Mouse (Mus musculus) heart, postnatal 25 days (tissue): ENCODE data around the gene Grip1. TPM values are rescaled to one million over a fixed set of nuclear protein-coding genes. Genes with fewer than 3 reads are reported as not detected.

ENCODE experiments used
- DNase-seq: peaks from one replicate; pipeline ENCODE4 v3.0.0; 2022; ENCODE audit warnings: low spot score
- intact Hi-C: fragments of 180-260 bp; cut with DNase I; formaldehyde crosslinking; loops from one replicate; pipeline ENCODE4 v1.15.1; 2025
- total RNA-seq, 2 experiments: library from RNA; stranded (reverse); gene quantifications; 2 replicates each; pipeline ENCODE4 v1.2.3; 2021

Gene Grip1
- total RNA-seq, 2 experiments from 2014 or later = 0.61 to 0.62 TPM

DNA sequence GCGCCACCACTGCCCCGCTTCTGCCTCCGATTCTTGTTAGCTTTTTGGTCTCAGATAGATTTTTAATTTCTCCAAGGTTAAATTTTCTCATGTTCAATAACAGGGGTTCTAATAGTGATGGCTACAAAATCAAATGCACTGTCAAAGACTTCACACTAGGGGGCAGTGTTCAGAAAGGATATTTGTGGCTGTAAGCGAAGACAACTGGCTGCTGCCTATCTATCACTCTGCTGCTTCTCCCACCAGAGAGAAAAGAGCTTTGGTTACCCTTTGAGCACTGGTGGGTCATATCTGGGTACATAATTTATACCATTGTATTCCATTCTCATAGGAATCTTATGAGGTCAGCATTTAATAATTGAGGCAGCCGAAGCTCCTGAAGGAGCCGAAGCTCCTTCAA lies 431.9 kb downstream of the Grip1 start:
- no peak for DNase-seq
- intact Hi-C loops = loop anchor here (5.0 kb wide), 1 partner anchor 242 kb away; no protein-coding TSS in a partner anchor

DNA sequence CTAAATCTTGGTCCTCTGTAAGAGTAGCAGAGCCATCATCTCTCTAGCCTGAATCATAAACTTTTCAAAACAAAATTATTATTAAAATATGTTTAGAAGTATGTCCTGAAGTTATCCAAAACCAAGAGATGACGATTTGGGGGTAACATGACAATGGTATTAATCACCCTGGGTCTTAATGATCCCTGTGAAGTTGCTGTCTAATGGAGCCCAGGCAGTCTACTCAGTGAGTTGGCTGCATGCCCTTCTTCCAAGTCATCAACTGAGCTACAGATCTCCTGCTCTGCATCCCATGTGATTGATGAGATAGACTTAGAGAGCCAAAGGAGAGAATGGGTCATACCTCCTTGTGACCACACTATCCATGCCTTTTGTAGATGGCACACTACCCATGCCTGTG lies 433.1 kb downstream of the Grip1 start:
- DNase-seq = no peak
- intact Hi-C loops = loop anchor here (5.0 kb wide), 1 partner anchor 241 kb away; no protein-coding TSS in a partner anchor

- no peak for DNase-seq
- intact Hi-C loops = no loop called here
These were observed 449.1 kb downstream of the Grip1 start for GRCm38 (mm10) chr10:119902754-119903153.

- DNase-seq = no peak
- intact Hi-C loops = no loop called here
These were observed 453.2 kb downstream of the Grip1 start for GRCm38 (mm10) chr10:119906869-119907268.

GRCm38 (mm10) chr10:119917995-119918394 lies 464.4 kb downstream of the Grip1 start:
- intact Hi-C loops = no loop called here
- DNase-seq = no peak

GRCm38 (mm10) chr10:119927963-119928362 lies 474.3 kb downstream of the Grip1 start:
- DNase-seq = no peak
- intact Hi-C loops = no loop called here

GRCm38 (mm10) chr10:119928921-119929320 lies 475.3 kb downstream of the Grip1 start:
- no peak for DNase-seq
- intact Hi-C loops = no loop called here

DNA sequence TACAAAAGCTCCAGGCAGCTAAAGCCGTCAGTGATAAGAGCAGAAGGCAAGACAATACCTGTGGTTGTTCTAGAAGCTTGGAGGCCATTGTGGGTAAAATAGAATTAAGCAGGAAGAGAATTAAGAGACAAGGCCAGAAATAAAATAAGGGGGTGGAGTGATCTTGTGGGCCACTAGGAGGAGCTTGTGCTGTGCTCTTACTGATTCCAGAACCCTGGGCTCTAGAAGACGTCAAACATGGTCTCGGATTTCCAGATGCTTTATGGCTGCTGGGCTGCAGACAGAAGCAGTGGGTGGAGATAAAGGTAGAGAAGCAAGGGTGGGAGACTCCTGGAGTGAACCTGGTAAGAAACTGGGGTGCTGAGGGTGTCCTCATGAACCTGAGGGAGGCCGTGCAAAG lies 479.2 kb downstream of the Grip1 start:
- intact Hi-C loops = no loop called here
- DNase-seq = no peak

DNA sequence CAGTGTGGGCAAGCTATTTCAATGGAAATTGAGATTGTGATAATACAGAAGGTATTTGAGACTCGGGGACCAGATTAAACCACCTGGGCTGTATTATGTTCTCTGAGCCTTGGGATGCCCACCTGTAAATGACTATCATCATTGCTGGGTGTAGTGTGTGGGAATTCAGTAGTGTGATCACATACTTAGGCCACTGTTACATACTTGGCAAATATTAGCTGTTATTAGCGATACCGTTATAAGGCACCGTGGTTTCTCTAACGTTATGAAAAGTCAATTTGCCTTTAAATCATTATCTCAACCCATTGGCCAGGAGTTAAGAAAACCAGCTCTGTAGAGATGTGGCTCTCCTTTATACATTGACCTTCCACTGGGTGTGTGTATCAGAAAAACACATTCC lies 479.7 kb downstream of the Grip1 start:
- intact Hi-C loops = no loop called here
- DNase-seq = no peak

- DNase-seq = no peak
- intact Hi-C loops = no loop called here
These were observed 481.6 kb downstream of the Grip1 start for GRCm38 (mm10) chr10:119935231-119935630.

- intact Hi-C loops = no loop called here
- no peak for DNase-seq
These were observed 483.9 kb downstream of the Grip1 start for GRCm38 (mm10) chr10:119937481-119937880.

GRCm38 (mm10) chr10:119943906-119944305 lies 490.3 kb downstream of the Grip1 start:
- intact Hi-C loops = no loop called here
- no peak for DNase-seq

GRCm38 (mm10) chr10:119951460-119951859 lies 497.8 kb downstream of the Grip1 start:
- intact Hi-C loops = no loop called here
- DNase-seq = no peak

DNA sequence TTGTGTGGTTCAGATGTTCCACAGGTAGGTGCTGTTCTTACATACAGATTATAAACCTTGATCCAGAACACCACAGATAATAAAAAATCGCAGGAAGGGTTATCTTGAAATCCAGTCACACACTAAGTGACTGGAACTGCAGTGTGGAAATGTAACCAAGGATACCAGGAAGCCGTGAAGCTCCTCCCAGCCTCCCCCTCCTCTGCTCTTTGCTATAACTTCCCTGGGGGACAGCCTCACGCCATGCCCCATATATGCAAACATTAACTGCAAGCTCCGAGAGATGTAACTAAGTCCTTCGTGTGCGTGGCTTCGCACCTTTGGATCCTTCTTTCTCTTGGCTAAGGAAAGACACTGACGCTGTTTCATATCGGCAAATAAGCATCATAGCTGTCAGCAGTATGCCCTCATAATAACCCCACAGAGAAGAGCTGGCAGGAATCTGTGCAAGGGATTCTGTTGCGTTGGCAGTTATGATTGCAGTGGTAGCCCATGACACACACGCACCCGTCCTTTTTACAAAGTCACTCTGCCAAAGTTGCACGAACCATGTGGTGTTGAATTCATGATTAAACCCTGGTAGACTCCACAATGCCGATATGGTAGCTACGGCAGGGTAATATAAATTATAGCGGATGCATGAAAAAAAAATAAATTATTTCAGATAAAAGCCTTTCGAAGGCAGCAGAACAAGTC lies 503.8 kb downstream of the Grip1 start:
- DNase-seq = no peak
- intact Hi-C loops = no loop called here

DNA sequence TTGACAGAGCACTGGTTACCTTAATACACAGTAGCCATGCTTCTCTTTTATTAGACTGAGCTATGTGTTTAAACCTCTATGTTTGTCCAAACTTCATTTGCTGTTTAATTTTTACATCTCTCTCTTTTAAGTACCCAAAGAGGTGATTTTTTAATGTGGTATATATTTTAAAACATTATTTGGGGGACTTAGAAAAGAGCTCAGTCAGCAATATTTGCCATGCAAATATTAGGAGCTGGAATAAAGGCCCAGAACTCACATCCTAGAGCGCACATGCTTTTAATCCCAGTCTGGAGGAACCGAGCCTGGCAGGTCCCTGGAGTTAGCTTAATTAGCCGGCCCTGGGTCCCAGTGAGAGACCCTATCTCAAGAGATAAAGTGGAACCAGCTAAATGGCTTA lies 507.3 kb downstream of the Grip1 start:
- DNase-seq = no peak
- intact Hi-C loops = no loop called here

- intact Hi-C loops = no loop called here
- DNase-seq = no peak
These were observed 512.7 kb downstream of the Grip1 start for GRCm38 (mm10) chr10:119966321-119966720.

DNA sequence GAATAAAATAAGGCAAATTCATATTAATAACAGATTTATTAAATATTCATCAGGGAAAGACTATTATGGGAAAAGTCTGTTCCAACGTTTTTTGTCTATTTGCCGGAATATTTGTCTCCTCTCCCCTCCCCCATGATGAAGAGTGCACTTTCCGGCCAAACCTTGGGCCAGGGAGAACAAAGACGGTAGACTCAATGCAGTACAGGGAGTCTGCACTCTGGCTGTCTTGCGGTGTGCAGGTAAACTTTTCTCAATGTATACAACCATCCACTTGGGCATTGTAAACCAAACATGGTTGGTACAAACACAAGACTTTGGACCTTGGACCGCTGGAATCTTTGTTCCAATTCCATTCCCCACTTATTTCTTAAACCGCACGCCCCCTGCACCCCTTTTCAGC lies 525.8 kb downstream of the Grip1 start:
- intact Hi-C loops = no loop called here
- DNase-seq = no peak

- intact Hi-C loops = no loop called here
- DNase-seq = no peak
These were observed 526.4 kb downstream of the Grip1 start for GRCm38 (mm10) chr10:119980032-119980431.

GRCm38 (mm10) chr10:119984299-119984698 lies 530.7 kb downstream of the Grip1 start:
- DNase-seq = no peak
- intact Hi-C loops = no loop called here

GRCm38 (mm10) chr10:119998475-119998874 lies 544.8 kb downstream of the Grip1 start:
- DNase-seq = no peak
- intact Hi-C loops = no loop called here

GRCm38 (mm10) chr10:120002149-120002548 lies 548.5 kb downstream of the Grip1 start:
- intact Hi-C loops = no loop called here
- DNase-seq = no peak

DNA sequence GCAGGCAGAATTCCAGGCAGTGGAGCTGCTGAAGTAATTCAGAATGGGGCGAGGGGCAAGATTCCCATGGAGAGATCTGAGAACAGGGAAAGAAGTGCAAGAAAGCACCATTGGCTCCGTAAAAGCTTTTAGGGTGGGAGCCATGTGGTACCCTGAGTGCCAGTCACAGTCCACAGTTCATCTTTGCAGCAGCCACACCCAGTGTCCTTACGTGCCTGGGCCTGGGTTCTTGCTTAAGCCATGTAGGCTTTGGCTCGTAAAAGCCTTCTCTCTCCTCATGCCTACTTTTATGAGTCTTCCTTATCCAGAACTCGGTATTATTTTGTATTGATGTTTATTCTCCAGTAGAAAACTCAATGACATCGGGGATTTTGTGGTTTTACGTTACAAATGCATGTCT lies 550.5 kb downstream of the Grip1 start:
- intact Hi-C loops = no loop called here
- no peak for DNase-seq
